Mouse (Mus musculus) thymus, postnatal 36 days (tissue): ENCODE results near the gene Rnaseh2a.

Source experiments
- DNase-seq, 2 experiments: peaks; one replicate each; pipeline ENCODE4 v3.0.0; 2022; ENCODE audit warnings: mixed read lengths in 2 of 2

The Rnaseh2a gene

GRCm38 (mm10) chr8:84969241-84970134 is at the start of gene Rnaseh2a, which contains the start of the genes Gm49661 and Prdx2:
Gene Rnaseh2a, minus strand, starts transcription at chr8:84969767.
Gene Gm49661, minus strand, starts transcription at chr8:84969433.
Gene Prdx2, plus strand, starts transcription at chr8:84969587.
- peak; percentile 66 to 70 for DNase-seq

GRCm38 (mm10) chr8:85017209-85017608 is 47.6 kb upstream of the Rnaseh2a start:
- DNase-seq: no peak

- DNase-seq: no peak
Observed at GRCm38 (mm10) chr8:85016724-85017123, 47.2 kb upstream of the Rnaseh2a start.

- no peak for DNase-seq
Observed at GRCm38 (mm10) chr8:85014431-85014830, 44.9 kb upstream of the Rnaseh2a start, which contains the start of gene Best2. Gene Best2, minus strand, starts transcription at chr8:85014531.

- peak; percentile 83 for DNase-seq
Observed at GRCm38 (mm10) chr8:85013230-85013840, 43.8 kb upstream of the Rnaseh2a start.

GRCm38 (mm10) chr8:85011242-85011641 is 41.7 kb upstream of the Rnaseh2a start:
- DNase-seq: no peak

GRCm38 (mm10) chr8:85007686-85008085 is 38.1 kb upstream of the Rnaseh2a start:
- peak; percentile 42 to 45 for DNase-seq

GRCm38 (mm10) chr8:84997649-84998295 is 28.2 kb upstream of the Rnaseh2a start:
- DNase-seq: peak; percentile 92 to 94

GRCm38 (mm10) chr8:84996978-84997377 is 27.4 kb upstream of the Rnaseh2a start:
- DNase-seq: no peak

GRCm38 (mm10) chr8:84995680-84996079 is 26.1 kb upstream of the Rnaseh2a start:
- no peak for DNase-seq

GRCm38 (mm10) chr8:84994375-84994774 is 24.8 kb upstream of the Rnaseh2a start:
- no peak for DNase-seq

- peak in 1 of 2 experiments; percentile 68 for DNase-seq
Observed at GRCm38 (mm10) chr8:84990836-84991235, 21.3 kb upstream of the Rnaseh2a start.

GRCm38 (mm10) chr8:84990349-84990748 is 20.8 kb upstream of the Rnaseh2a start, which contains the start of gene Hook2:
Gene Hook2, plus strand, starts transcription at chr8:84990603.
- DNase-seq: peak; percentile 96

GRCm38 (mm10) chr8:84989810-84990209 is 20.2 kb upstream of the Rnaseh2a start:
- DNase-seq: peak; percentile 89 to 92

- DNase-seq: peak in 1 of 2 experiments; percentile 56
Observed at GRCm38 (mm10) chr8:84989311-84989731, 19.8 kb upstream of the Rnaseh2a start.

- DNase-seq: no peak
Observed at GRCm38 (mm10) chr8:84987903-84988302, 18.3 kb upstream of the Rnaseh2a start.

GRCm38 (mm10) chr8:84987388-84987787 is 17.8 kb upstream of the Rnaseh2a start:
- DNase-seq: no peak

GRCm38 (mm10) chr8:84986379-84986945 is 16.9 kb upstream of the Rnaseh2a start:
- DNase-seq: no peak

- DNase-seq: peak; percentile 90 to 92
Observed at GRCm38 (mm10) chr8:84985684-84986378, 16.3 kb upstream of the Rnaseh2a start.

GRCm38 (mm10) chr8:84985049-84985683 is 15.6 kb upstream of the Rnaseh2a start:
- no peak for DNase-seq

GRCm38 (mm10) chr8:84984294-84985048 is 14.9 kb upstream of the Rnaseh2a start:
- peak in 1 of 2 experiments; percentile 35 for DNase-seq
